Mouse (Mus musculus): ENCODE measurements around the gene Agbl2. TPM values are rescaled to one million over a fixed set of nuclear protein-coding genes. Genes with fewer than 3 reads are reported as not detected.
A peak's percentile ranks its signal among the peaks of the same experiment; 100 is the strongest.

Gene Agbl2
- total RNA-seq, 2 experiments from 2014 or later = 1.0 to 1.1 TPM

DNA sequence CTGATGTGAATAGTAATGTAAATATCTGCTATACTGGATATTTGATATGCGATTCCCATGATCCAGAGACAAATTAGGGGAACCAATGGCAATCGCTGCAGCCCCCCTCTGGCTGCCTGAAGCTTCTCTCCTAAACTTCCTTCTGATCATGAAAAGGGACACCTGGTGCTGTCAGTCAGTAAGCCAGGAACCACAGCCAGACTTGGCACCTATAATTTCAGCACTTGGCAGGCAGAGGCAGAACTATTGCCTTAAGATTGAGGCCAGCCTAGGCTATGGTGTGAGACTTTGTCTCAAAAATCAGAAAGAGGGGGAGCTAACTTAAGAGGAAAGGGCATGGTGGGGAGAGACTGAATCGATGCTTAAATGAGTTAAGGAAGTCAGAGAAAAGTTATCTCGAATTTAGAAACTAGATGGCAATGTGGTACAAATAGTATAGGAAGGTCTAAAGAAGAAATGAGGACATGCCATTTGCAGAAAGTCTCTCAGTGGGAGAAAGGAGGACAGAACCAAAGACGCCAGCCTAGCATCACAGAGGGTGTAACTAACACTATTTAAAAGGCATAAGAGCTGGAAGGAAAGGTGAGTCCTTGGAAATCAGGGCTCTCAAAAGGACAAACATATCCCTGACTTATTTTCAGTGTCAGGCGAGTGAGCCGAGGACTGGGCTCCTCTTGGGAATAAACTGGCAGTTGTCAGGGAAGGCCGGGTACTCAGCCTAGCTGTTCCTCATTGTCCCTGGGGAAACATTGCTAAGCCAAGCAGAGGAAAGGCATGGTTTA is 88.8 kb downstream of the Agbl2 start:
- DNase-seq = peak in 1 of 2 experiments; percentile 19

DNA sequence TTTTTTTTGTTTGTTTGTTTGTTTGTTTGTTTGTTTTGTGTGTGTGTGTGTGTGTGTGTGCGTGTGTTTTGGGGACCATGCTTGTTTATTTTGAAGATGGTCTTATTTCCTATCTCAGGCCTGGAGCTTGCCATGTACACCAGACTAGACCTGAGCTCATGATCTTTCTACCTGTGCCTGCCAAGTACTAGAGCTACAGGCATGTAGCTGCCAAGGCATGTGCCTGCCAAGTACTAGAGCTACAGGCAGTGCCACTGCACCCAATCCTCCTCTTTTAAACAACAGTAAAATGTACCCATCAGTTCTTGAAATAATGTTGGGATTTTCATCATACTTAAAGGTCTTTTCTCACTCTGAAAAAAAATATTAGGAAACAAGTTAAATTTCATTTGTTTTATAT is 91.5 kb downstream of the Agbl2 start:
- DNase-seq = no peak

DNA sequence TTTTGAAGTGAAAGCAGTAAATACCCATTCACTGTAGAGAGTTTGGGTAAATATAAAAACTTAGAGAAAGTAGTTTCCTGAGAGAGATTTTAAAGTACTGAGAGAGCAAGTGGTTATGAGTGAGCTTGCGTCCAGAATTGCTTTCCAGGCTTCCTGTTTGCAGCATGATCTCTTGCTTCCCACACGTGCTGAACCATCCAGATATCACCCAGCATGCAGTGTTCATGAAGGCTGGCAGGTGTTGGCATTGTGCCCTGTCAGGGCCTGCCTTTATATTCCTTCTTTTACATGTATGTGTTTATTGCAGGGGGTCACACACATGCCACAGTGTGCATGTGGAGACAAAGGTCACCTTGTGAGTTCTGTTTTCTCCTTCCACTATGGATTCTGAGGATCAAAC is 92.7 kb downstream of the Agbl2 start:
- DNase-seq = no peak

DNA sequence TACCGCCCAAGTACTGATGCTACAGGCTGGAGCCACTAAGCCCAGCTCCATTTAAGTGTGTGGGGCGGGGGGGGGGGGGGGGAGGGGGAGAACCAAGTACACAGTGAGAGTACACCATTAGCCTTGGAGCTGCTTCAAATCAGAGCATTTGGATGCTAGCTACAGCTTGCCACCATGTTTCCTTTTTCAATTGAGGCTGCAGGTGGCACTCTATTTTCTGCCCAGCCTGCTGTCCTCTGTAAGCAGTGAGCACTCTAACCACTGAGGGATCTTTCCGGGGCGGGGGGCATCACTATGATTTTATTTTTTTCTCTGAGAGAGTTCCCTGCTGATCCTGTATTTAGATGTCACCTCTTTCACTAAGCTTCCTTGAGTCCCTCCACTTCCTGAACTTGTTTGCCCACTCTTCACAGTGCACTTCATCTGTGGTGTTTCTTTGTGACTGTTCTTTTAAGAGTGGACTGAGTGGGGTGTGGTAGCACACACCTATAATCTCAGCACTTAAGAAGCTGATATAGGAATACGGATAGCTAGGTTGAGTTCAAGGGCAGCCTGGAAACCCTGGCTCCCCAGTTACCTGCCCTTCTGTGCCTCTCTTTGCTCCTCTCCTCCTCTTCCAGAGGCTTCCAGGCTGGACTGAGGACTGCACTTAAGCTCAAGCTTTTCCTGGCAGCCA is 95.2 kb downstream of the Agbl2 start:
- no peak for DNase-seq

DNA sequence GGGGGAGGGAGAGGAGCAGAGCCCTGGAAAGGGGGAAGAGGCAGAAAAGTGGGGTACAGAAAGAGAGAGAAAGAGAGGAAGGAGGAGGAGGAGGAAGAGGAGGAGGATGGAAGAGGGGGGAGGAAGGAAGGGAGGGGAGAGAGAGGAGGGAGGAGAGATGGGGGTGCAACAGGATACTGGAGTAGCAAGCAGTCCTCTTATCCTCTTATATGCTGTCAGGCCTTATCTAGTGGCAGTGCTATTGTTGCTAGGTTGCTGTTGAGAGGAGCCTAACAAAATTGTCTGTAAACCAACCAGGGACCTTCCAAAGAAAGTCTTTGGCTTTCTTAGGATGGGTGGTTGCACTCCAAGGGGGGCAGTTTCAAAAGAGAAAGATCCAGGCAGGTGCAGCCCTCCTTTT is 96.9 kb downstream of the Agbl2 start:
- no peak for DNase-seq

DNA sequence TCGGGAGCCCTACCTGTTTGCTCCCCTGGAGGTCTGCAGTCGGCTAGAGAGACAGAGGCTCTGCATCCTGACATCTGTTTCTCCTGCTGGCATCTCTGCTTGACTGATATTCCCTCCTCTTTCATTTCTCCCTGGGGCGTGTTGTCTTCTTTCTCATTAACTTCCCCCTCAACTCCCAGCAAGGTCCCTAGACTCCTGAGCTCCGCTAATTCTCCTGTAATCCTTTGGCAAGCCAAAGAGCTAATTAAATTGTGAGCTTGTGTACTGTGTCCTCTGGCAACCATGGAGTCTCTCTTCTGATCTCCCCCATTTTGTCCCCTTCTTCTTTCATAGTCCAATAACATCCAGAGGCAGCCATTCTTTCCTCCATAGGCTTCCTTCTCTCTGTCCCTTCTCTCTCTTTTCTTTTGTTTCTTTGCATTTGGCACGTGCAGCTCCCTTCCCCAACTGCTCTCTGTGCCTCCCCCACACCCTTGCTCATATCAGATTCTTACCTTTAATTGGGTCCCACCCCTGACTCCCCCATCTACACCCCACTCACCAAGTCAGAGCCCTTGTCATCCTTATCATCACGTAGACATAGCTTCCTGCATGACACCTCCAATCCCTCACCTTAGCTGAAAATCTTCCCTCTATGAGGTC is 97.7 kb downstream of the Agbl2 start:
- no peak for DNase-seq

DNA sequence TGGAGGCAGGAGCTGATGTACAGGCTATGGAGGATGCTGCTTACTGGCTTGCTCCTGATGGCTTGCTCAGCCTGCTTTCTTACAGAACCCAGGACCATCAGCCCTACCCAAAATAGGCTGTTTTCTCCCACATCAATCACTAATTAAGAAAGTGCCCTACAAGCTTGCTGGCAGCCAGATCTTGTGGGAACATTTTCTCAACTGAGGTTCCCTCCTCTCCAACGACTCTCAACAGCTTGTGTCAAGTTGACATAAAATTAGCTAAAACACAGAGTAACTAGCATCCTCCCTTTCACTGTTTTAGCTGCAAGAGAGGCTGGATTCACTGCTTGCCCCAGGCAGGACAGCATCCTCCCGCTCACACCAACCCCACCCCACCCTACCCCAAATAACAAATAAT is 99.3 kb downstream of the Agbl2 start:
- DNase-seq = no peak

Other genes with a start within 250 kb of the Agbl2 start
- gene Ptprj, start 202.1 kb upstream of the Agbl2 start, total RNA-seq (2021) = 10 to 100 TPM; 16.4 to 22.0 TPM
- gene Nup160, start 105.5 kb upstream of the Agbl2 start, total RNA-seq (2021) = 10 to 100 TPM; 29.7 to 32.0 TPM
- 10 to 100 TPM; 46.3 to 52.0 TPM for gene Fnbp4, start 37.4 kb upstream of the Agbl2 start, total RNA-seq (2021)
- 100 to 1,000 TPM; 242 to 275 TPM for gene Mtch2, start 64.4 kb downstream of the Agbl2 start, total RNA-seq (2021)
- gene C1qtnf4, start 103.1 kb downstream of the Agbl2 start, total RNA-seq (2021) = 1 to 10 TPM in 1 of 2 experiments, under 1 TPM in 1; 0.56 to 1.1 TPM
- 10 to 100 TPM; 32.4 to 37.5 TPM for gene Kbtbd4, start 122.0 kb downstream of the Agbl2 start, total RNA-seq (2021)
- gene Ndufs3, start 122.1 kb downstream of the Agbl2 start, total RNA-seq (2021) = 100 to 1,000 TPM; 365 to 412 TPM
- gene Celf1, start 157.7 kb downstream of the Agbl2 start, total RNA-seq (2021) = 100 to 1,000 TPM in 1 of 2 experiments, 10 to 100 TPM in 1; 92.7 to 101 TPM